Mouse (Mus musculus): ENCODE data around the gene Mab21l1. TPM values are rescaled to one million over a fixed set of nuclear protein-coding genes. Genes with fewer than 3 reads are reported as not detected.

Gene Mab21l1
- total and polyA plus RNA-seq, 3 experiments = 0.09 to 0.16 (median 0.13) TPM

DNA sequence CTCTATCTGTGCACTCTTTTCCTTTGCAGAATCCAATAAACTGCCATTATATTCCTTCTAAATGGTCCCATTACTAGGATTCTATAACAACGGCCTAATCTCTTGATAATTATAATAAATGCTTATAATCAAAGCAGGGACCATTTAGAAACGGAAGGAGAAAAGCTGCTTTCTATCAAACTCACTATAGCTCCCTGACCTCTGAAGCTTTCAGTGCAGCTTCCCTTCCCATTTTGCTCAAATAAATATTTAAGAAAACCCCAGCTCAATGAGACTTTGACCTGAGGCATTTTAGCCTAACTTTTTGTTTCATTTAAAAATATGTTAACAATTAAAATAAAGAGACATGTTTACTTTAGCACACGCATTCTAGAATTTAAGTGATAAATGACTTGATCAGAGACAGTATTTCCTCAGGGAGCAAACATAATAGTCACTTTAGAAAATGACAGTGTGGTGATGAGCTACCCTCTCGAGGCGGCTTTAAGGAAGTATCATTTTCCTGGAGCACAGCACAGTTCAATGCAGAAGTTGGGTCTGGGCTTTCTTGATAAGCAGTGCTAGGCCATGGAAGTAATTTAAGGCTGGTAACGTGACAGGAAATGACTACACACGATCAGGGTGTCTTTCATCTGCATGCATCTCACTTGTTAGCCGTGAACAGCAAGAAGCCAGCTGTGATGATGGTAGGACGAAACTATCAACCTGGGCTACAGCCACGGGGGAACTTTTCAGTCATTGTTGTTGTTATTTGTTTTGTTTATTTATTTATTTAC is 46.4 kb downstream of the Mab21l1 start:
- H3K79me2 ChIP-seq (replicated peaks; ENCODE audit: control insufficient read depth, insufficient read depth, low read length) = no peaks in the 10 kb centered on the region
- H3K36me3 ChIP-seq (ENCODE audit: control insufficient read depth, insufficient read depth, low read length) = no peaks in the 10 kb centered on the region
- peaks cover 1% of the 10 kb centered on the region for H3K4me1 ChIP-seq (ENCODE audit: control insufficient read depth, insufficient read depth, low read length)
- no peak overlapping the region for H3K4me3 ChIP-seq
- intact Hi-C loops (cut with DNase I) = no loop called here
- no peak for DNase-seq
- 45% methylated on average over 10 of the region's 10 CpGs for WGBS
- no peak overlapping the region for H3K27ac ChIP-seq
- no peak overlapping the region for H3K9ac ChIP-seq (ENCODE audit: low read depth, low read length)
- H3K27me3 ChIP-seq (ENCODE audit: control insufficient read depth, insufficient read depth, low read length) = no peaks in the 10 kb centered on the region
- TF ChIP-seq CTCF (IDR thresholded peaks at IDR 0.05) = no peak

DNA sequence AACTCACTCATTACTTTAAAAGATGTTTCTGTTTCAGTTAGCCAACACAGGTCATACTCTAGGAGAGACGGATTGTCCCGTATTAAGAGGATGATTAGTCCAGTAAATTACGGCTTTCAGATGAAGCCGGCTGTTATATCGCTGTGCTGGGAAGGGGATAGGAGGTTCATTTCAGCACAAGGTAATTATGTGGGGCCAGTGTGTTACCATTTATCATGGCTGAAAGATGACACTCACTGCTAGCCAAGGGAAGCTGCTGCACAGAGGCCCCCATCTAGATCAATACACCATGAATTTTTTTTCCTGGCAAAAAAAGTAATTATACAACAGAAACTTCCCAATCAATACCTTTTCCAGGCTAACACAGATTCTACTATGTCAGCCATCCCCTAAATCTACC is 47.9 kb downstream of the Mab21l1 start:
- TF ChIP-seq POLR2A (IDR thresholded peaks at IDR 0.05; ENCODE audit: insufficient read depth, low read depth, low read length) (no peak), EP300 (IDR thresholded peaks at IDR 0.05; ENCODE audit: insufficient read depth, low read depth, low read length) (no peak), CTCF (IDR thresholded peaks at IDR 0.05) (no peak)
- no peaks in the 10 kb centered on the region for H3K36me3 ChIP-seq (ENCODE audit: control insufficient read depth, insufficient read depth, low read length)
- no peak for DNase-seq
- H3K4me1 ChIP-seq (ENCODE audit: control insufficient read depth, insufficient read depth, low read length) = peaks cover 1% of the 10 kb centered on the region
- 94% methylated on average over 5 of the region's 5 CpGs for WGBS
- H3K27me3 ChIP-seq (ENCODE audit: control insufficient read depth, insufficient read depth, low read length) = no peaks in the 10 kb centered on the region
- H3K79me2 ChIP-seq (replicated peaks; ENCODE audit: control insufficient read depth, insufficient read depth, low read length) = no peaks in the 10 kb centered on the region
- H3K27ac ChIP-seq = no peak overlapping the region
- intact Hi-C loops (cut with DNase I) = no loop called here
- no peak overlapping the region for H3K4me3 ChIP-seq
- H3K9ac ChIP-seq (ENCODE audit: low read depth, low read length) = no peak overlapping the region

All from heart, adult 2 months (tissue).